Mouse (Mus musculus) left cerebral cortex, adult 2 months (tissue): Measurements from ENCODE around the gene Olfr1426. TPM values are rescaled to one million over a fixed set of nuclear protein-coding genes. Genes with fewer than 3 reads are reported as not detected.
"Not testable (repeated sequence)": the region's sequence is repeated elsewhere in the genome, so short reads cannot be mapped to it uniquely, and the experiment has no call there.

Experiments used
- DNase-seq, 2 experiments: peaks; one replicate each; pipeline ENCODE4 v3.0.0; 2021 to 2022; ENCODE audit warnings: low spot score in 2 of 2, mixed read lengths in 1 of 2; ENCODE audit errors: extremely low spot score in 1 of 2
- H3K27ac ChIP-seq: fragments of 200-600 bp; 2 replicates; pipeline ENCODE4 v1.8.1; 2022
- H3K4me3 ChIP-seq: fragments of 200-600 bp; 2 replicates; pipeline ENCODE4 v1.8.1; 2022
- CTCF ChIP-seq: fragments of 200-600 bp; IDR thresholded peaks from 2 replicates; pipeline ENCODE4 v1.8.1; 2022; ENCODE audit warnings: antibody characterized with exemption, mild to moderate bottlenecking, moderate library complexity
- intact Hi-C: fragments of 180-260 bp; cut with DNase I; formaldehyde crosslinking; loops from one replicate; pipeline ENCODE4 v1.15.1; 2025
- long read RNA-seq, 2 experiments: library from polyadenylated mRNA; stranded (forward); transcript quantifications; one replicate each; pipeline ENCODE4 v2.0.0; 2021; ENCODE audit warnings: borderline mapping rate in 2 of 2
- total RNA-seq, 2 experiments: library from RNA; stranded (reverse); gene quantifications; 2 replicates each; pipeline ENCODE4 v1.2.3; 2021

The Olfr1426 gene
- total RNA-seq: not detected
- long read RNA-seq, experiment 1: 0 reads
- long read RNA-seq, experiment 2: 0 reads

GRCm38 (mm10) chr19:12091913-12092312 is at the start of gene Olfr1426:
Gene Olfr1426, minus strand, starts transcription at chr19:12092013.
- no peak for TF ChIP-seq CTCF
- DNase-seq: no peak
- H3K4me3 ChIP-seq: no peak within 1 kb of the TSS
- 0 out of 2 replicates have a peak within 1 kb of the TSS, but pooled peaks have one; percentile 44 for H3K27ac ChIP-seq
- intact Hi-C loops: no loop called here

GRCm38 (mm10) chr19:12134289-12134688 is 42.5 kb upstream of the Olfr1426 start:
- DNase-seq: no peak
- intact Hi-C loops: loop anchor here (5.0 to 10.0 kb wide), 4 partner anchors 122 to 691 kb away; partner anchors contain the start of gene Dtx4
- Histone ChIP-seq H3K4me3 (no peak overlapping the region), H3K27ac (no peak overlapping the region; the same call in 1 of the 2 replicates)
- peak; percentile 79 for TF ChIP-seq CTCF

- no peak for TF ChIP-seq CTCF
- H3K4me3 ChIP-seq: no peak within 1 kb of the TSS
- DNase-seq: no peak
- intact Hi-C loops: no loop called here
- no peak within 1 kb of the TSS for H3K27ac ChIP-seq
Observed at GRCm38 (mm10) chr19:12123103-12123502, 31.3 kb upstream of the Olfr1426 start, which contains the start of gene Olfr76. Gene Olfr76, minus strand, starts transcription at chr19:12123203.

GRCm38 (mm10) chr19:12116464-12116863 is 24.7 kb upstream of the Olfr1426 start:
- H3K27ac ChIP-seq: no peak overlapping the region
- no peak for TF ChIP-seq CTCF
- DNase-seq: no peak
- intact Hi-C loops: no loop called here
- H3K4me3 ChIP-seq: no peak overlapping the region

- no peak for DNase-seq
- TF ChIP-seq CTCF: no peak
- Histone ChIP-seq H3K27ac (no peak within 1 kb of the TSS), H3K4me3 (no peak within 1 kb of the TSS)
- intact Hi-C loops: no loop called here
Observed at GRCm38 (mm10) chr19:12115797-12116196, 24.0 kb upstream of the Olfr1426 start, which contains the start of gene Olfr1428. Gene Olfr1428, minus strand, starts transcription at chr19:12115897.

- intact Hi-C loops: no loop called here
- no peak overlapping the region for H3K4me3 ChIP-seq
- no peak overlapping the region for H3K27ac ChIP-seq
- DNase-seq: no peak
- TF ChIP-seq CTCF: no peak
Observed at GRCm38 (mm10) chr19:12113807-12114206, 22.0 kb upstream of the Olfr1426 start.

- Histone ChIP-seq H3K4me3 (no peak overlapping the region), H3K27ac (peak overlapping the region; percentile 73)
- DNase-seq: no peak
- TF ChIP-seq CTCF: no peak
- intact Hi-C loops: loop anchor here (5.0 kb wide), 1 partner anchor 92 kb away; no protein-coding TSS in a partner anchor
Observed at GRCm38 (mm10) chr19:12104541-12104940, 12.7 kb upstream of the Olfr1426 start.

- no peak for TF ChIP-seq CTCF
- no peak for DNase-seq
- Histone ChIP-seq H3K4me3 (no peak within 1 kb of the TSS), H3K27ac (peak within 1 kb of the TSS; percentile 44; the same call in 1 of the 2 replicates)
- intact Hi-C loops: loop anchor here (5.0 kb wide), 1 partner anchor 91 kb away; no protein-coding TSS in a partner anchor
Observed at GRCm38 (mm10) chr19:12103234-12103633, 11.4 kb upstream of the Olfr1426 start, which contains the start of gene Olfr1427. Gene Olfr1427, minus strand, starts transcription at chr19:12103334.

- DNase-seq, intact Hi-C loops, H3K4me3 ChIP-seq, H3K27ac ChIP-seq: not testable (repeated sequence)
Observed at GRCm38 (mm10) chr19:12077631-12078030, 14.2 kb downstream of the Olfr1426 start, which contains the start of gene Olfr1425. Gene Olfr1425, minus strand, starts transcription at chr19:12077731.

- DNase-seq, intact Hi-C loops: not testable (repeated sequence)
Observed at GRCm38 (mm10) chr19:12069546-12069945, 22.3 kb downstream of the Olfr1426 start.

GRCm38 (mm10) chr19:12067806-12068205 is 24.0 kb downstream of the Olfr1426 start:
- H3K4me3 ChIP-seq, H3K27ac ChIP-seq, intact Hi-C loops, DNase-seq: not testable (repeated sequence)

More at GRCm38 (mm10) chr19:12069546-12069945, 22.3 kb downstream of the Olfr1426 start:
- not testable (repeated sequence) for H3K27ac ChIP-seq, H3K4me3 ChIP-seq

- intact Hi-C loops, H3K27ac ChIP-seq, H3K4me3 ChIP-seq, DNase-seq: not testable (repeated sequence)
Observed at GRCm38 (mm10) chr19:12062582-12062981, 29.2 kb downstream of the Olfr1426 start, which contains the start of gene Olfr1424. Gene Olfr1424, minus strand, starts transcription at chr19:12062682.

GRCm38 (mm10) chr19:12043163-12043562 is 48.6 kb downstream of the Olfr1426 start:
- TF ChIP-seq CTCF: peak; percentile 18
- intact Hi-C loops: no loop called here
- no peak for DNase-seq
- Histone ChIP-seq H3K4me3 (no peak overlapping the region), H3K27ac (no peak overlapping the region)
